8 mouse cellular contexts compared by ENCODE assay signal in the genomic region with DNA sequence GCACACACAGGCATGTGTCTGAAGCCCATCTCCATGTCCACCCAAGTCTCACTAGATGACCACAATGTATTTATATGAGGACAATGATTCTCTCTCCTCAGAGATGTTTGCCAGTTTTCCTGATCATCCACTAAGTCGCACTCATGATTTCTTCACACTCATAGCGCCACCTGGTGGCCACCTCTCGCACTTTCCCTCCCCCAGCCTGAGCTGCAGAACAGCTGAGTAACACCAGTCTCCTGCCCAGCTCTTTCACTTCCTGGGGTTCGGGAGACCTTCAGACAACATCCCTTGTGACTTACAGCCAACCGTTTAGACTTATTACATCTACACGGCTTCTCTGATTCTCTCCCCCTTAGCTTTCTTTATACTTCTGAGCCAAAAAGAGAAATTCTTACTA. TPM values are rescaled to one million over a fixed set of nuclear protein-coding genes. Genes with fewer than 3 reads are reported as not detected.
A peak's percentile ranks its signal among the peaks of the same experiment; 100 is the strongest.
DNase-seq lines count a peak whose midpoint lies in the region; ATAC-seq and TF ChIP-seq lines count a peak whose summit lies in the region.

No protein-coding gene starts in this region.

- TF ChIP-seq CTCF in liver, embryonic 14.5 days (IDR thresholded peaks at IDR 0.05; ENCODE audit: low read depth): peak; percentile 97

- no peak for TF ChIP-seq EP300 in liver, embryonic 14.5 days (IDR thresholded peaks at IDR 0.05; ENCODE audit: low read depth)

- H3K9me3 ChIP-seq in liver, embryonic 14.5 days (ENCODE audit: control insufficient read depth, low read length): no peaks in the 10 kb centered on the region

- no peaks in the 10 kb centered on the region; the same call in 1 of the 2 replicates for H3K27me3 ChIP-seq in liver, embryonic 14.5 days (ENCODE audit: control insufficient read depth, insufficient read depth, low read length)

- H3K27ac ChIP-seq in liver, embryonic 14.5 days: no peak overlapping the region

- no peak overlapping the region for H3K4me2 ChIP-seq in liver, embryonic 14.5 days (ENCODE audit: low read depth)

- no peaks in the 10 kb centered on the region for H3K4me1 ChIP-seq in liver, embryonic 14.5 days (replicated peaks; ENCODE audit: control insufficient read depth in 2 of 2, insufficient read depth in 2 of 2, low read length in 1 of 2)

- H3K4me3 ChIP-seq in liver, embryonic 14.5 days (ENCODE audit: insufficient read depth in 1 of 2, low read depth in 2 of 2, low read length in 2 of 2): no peak overlapping the region

- H3K36me3 ChIP-seq in liver, embryonic 14.5 days (replicated peaks; ENCODE audit: control insufficient read depth, insufficient read depth, low read depth): no peaks in the 10 kb centered on the region

- DNase-seq in B cell, adult 2 months: peak; percentile 81
- peak; percentile 91 for DNase-seq in adrenal gland, postnatal 10 days
- peak; percentile 89 for DNase-seq in embryo, embryonic 9.5 days (ENCODE audit: extremely low spot score)
- DNase-seq in heart, adult 8-10 months (ENCODE audit: low spot score): peak; percentile 69
- DNase-seq in kidney, postnatal 14 days: peak; percentile 87
- peak; percentile 42 to 56 (median 53) for DNase-seq in liver, embryonic 14.5 days (ENCODE audit: low read depth in 3 of 3, low spot score in 3 of 3)
- peak; percentile 91 for DNase-seq in testis, postnatal 10 days (ENCODE audit: low spot score)

- peak; percentile 47; the same call in 1 of the 2 replicates for ATAC-seq in liver, embryonic 14.5 days (ENCODE audit: insufficient read depth)
- peak; percentile 63 for ATAC-seq in neutrophil, adult 5-6 weeks (ENCODE audit: extremely low read depth, insufficient number of reproducible peaks, low FRiP score, poor library complexity, severe bottlenecking)

- WGBS in liver, embryonic 14.5 days (ENCODE audit: insufficient replicate concordance): 4% methylated on average over 6 of the region's 6 CpGs

- no peak overlapping the region for H3K9ac ChIP-seq in liver, embryonic 14.5 days (replicated peaks)

RNA-seq across cellular contexts. Expression of a gene that starts 37.3 kb away (rescaled TPM):
- total RNA-seq in adrenal gland, postnatal 10 days (2021): 10 to 100 TPM; 25.0 to 25.7 TPM
- 10 to 100 TPM; 16.9 to 24.1 (median 19.8) TPM for total RNA-seq in heart, adult 8-10 months (2022)
- 2.7 and 4.9 TPM in 2 replicates for polyA plus RNA-seq in liver, embryonic 14.5 days (2012; rRNA removed)
- polyA plus RNA-seq in liver, embryonic 14.5 days (2014; fragmentation: Nextera tagmentation; extraction: Ambion mirVana): 16.1 and 16.9 TPM in 2 replicates
- total RNA-seq in neutrophil, adult 5-6 weeks (2017): 9.0 and 10.1 TPM in 2 replicates
